Mouse (Mus musculus): ENCODE data around the gene Unc5cl. TPM values are rescaled to one million over a fixed set of nuclear protein-coding genes. Genes with fewer than 3 reads are reported as not detected.

Gene Unc5cl
- polyA plus RNA-seq, 1 experiment: not detected

DNA sequence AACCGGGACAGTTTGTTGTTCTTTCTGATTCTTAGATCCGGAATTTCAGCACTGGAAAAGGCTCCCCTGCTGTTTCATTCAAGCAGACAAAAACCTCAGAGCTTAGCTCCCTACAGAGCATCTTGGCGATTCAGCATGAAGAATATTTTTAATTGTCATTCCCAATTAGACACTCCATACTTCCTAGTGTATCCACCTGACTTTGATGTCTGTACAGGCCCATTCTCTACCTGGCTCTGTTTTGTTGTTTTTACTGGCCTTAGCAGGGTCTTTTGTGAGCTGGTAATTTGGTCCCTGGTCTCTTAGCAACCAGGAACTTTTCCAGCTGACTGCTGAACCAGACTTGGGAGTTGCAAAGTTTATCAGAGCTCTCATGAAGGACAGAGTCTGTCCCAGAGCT is 50.3 kb downstream of the Unc5cl start:
- Histone ChIP-seq H3K4me2 (ENCODE audit: low read depth) (no peak overlapping the region), H3K36me3 (ENCODE audit: control insufficient read depth, insufficient read depth) (no peaks in the 10 kb centered on the region), H3K79me2 (ENCODE audit: control insufficient read depth, insufficient read depth) (no peaks in the 10 kb centered on the region), H3ac (ENCODE audit: control insufficient read depth, insufficient read length) (no peak overlapping the region), H3K4me3 (no peak overlapping the region), H3K27me3 (ENCODE audit: control insufficient read depth, insufficient read depth, insufficient read length) (no peaks in the 10 kb centered on the region)
- TF ChIP-seq TCF3 (IDR thresholded peaks at IDR 0.05; ENCODE audit: insufficient read length, low read depth) (no peak), E2F4 (IDR thresholded peaks at IDR 0.05; ENCODE audit: insufficient read depth) (no peak), REST (IDR thresholded peaks at IDR 0.05; ENCODE audit: insufficient read depth, insufficient read length) (no peak), POLR2A (IDR thresholded peaks at IDR 0.05; ENCODE audit: insufficient read length, low read depth) (no peak), TCF12 (IDR thresholded peaks at IDR 0.05; ENCODE audit: insufficient read depth, poor library complexity, severe bottlenecking) (no peak), MYOG (IDR thresholded peaks at IDR 0.05; ENCODE audit: control insufficient read depth in 1 of 3, insufficient read depth in 1 of 3, insufficient read length in 2 of 3, low read depth in 2 of 3) (no peak), CEBPB (IDR thresholded peaks at IDR 0.05; ENCODE audit: insufficient read depth, poor library complexity, severe bottlenecking) (no peak), MYOD1 (IDR thresholded peaks at IDR 0.05; ENCODE audit: control insufficient read depth in 1 of 3, insufficient read length in 2 of 3, low read depth in 2 of 3) (no peak), POLR2AphosphoS2 (IDR thresholded peaks at IDR 0.05; ENCODE audit: insufficient read length, low read depth) (no peak), USF1 (IDR thresholded peaks at IDR 0.05; ENCODE audit: low read depth) (no peak), SRF (IDR thresholded peaks at IDR 0.05; ENCODE audit: control insufficient read depth, insufficient read length, low read depth) (no peak), MAX (IDR thresholded peaks at IDR 0.05; ENCODE audit: low read depth) (no peak)

DNA sequence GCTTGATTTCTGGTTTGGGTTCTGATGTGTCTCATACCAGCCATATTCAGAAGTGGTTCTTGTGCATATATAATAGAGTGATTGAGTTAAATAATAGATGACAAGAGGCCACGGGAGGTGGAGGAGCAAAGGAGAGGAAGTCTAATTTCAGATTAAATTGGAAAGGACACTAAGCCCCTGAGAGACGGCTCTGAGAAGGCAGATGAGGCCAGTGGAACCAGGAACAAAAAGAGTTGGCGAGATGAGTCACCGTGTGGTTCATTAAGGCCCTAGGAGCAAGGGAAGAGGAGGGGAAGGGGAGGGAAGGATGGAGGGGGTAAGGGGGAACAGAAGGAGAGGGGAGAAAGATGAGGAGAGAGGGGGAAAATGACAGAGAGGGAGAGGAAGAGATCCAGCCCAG is 52.3 kb downstream of the Unc5cl start:
- H3K36me3 ChIP-seq (ENCODE audit: control insufficient read depth, insufficient read depth): no peaks in the 10 kb centered on the region
- H3K4me3 ChIP-seq: no peak overlapping the region
- H3K4me2 ChIP-seq (ENCODE audit: low read depth): no peak overlapping the region
- no peaks in the 10 kb centered on the region for H3K27me3 ChIP-seq (ENCODE audit: control insufficient read depth, insufficient read depth, insufficient read length)
- no peaks in the 10 kb centered on the region for H3K79me2 ChIP-seq (ENCODE audit: control insufficient read depth, insufficient read depth)
- no peak overlapping the region for H3ac ChIP-seq (ENCODE audit: control insufficient read depth, insufficient read length)
- TF ChIP-seq MYOG (IDR thresholded peaks at IDR 0.05; ENCODE audit: control insufficient read depth in 1 of 3, insufficient read depth in 1 of 3, insufficient read length in 2 of 3, low read depth in 2 of 3): no peak
- no peak for TF ChIP-seq MYOD1 (IDR thresholded peaks at IDR 0.05; ENCODE audit: control insufficient read depth in 1 of 3, insufficient read length in 2 of 3, low read depth in 2 of 3)
- TF ChIP-seq E2F4 (IDR thresholded peaks at IDR 0.05; ENCODE audit: insufficient read depth): no peak
- no peak for TF ChIP-seq SRF (IDR thresholded peaks at IDR 0.05; ENCODE audit: control insufficient read depth, insufficient read length, low read depth)
- TF ChIP-seq REST (IDR thresholded peaks at IDR 0.05; ENCODE audit: insufficient read depth, insufficient read length): no peak
- TF ChIP-seq POLR2AphosphoS2 (IDR thresholded peaks at IDR 0.05; ENCODE audit: insufficient read length, low read depth): no peak
- no peak for TF ChIP-seq TCF3 (IDR thresholded peaks at IDR 0.05; ENCODE audit: insufficient read length, low read depth)
- TF ChIP-seq CEBPB (IDR thresholded peaks at IDR 0.05; ENCODE audit: insufficient read depth, poor library complexity, severe bottlenecking): no peak
- TF ChIP-seq MAX (IDR thresholded peaks at IDR 0.05; ENCODE audit: low read depth): no peak
- TF ChIP-seq USF1 (IDR thresholded peaks at IDR 0.05; ENCODE audit: low read depth): no peak
- TF ChIP-seq POLR2A (IDR thresholded peaks at IDR 0.05; ENCODE audit: insufficient read length, low read depth): no peak
- no peak for TF ChIP-seq TCF12 (IDR thresholded peaks at IDR 0.05; ENCODE audit: insufficient read depth, poor library complexity, severe bottlenecking)

DNA sequence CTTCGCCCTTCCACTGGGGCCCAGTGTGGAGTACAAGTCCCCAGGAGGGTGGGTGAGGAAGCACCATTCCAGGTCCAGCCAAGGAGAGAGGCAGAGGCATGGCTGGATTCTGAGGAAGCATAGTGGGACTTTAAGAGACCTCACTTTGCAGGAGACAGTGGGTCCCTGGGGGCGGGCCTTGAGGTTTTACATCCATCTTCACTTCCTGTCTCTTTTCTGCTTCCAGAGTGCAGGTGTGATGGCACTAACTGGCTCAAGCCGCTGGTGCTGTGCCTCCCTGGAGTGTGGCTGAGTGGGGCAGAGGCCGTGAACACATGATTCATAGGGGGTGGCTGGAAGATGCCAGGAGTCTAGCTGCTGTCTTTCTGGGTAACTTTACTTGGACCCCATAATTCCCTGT is 54.9 kb downstream of the Unc5cl start:
- no peaks in the 10 kb centered on the region for H3K36me3 ChIP-seq (ENCODE audit: control insufficient read depth, insufficient read depth)
- H3K27me3 ChIP-seq (ENCODE audit: control insufficient read depth, insufficient read depth, insufficient read length): no peaks in the 10 kb centered on the region
- H3K4me2 ChIP-seq (ENCODE audit: low read depth): no peak overlapping the region
- H3K79me2 ChIP-seq (ENCODE audit: control insufficient read depth, insufficient read depth): no peaks in the 10 kb centered on the region
- no peak overlapping the region for H3ac ChIP-seq (ENCODE audit: control insufficient read depth, insufficient read length)
- no peak for TF ChIP-seq USF1 (IDR thresholded peaks at IDR 0.05; ENCODE audit: low read depth)
- TF ChIP-seq MYOD1 (IDR thresholded peaks at IDR 0.05; ENCODE audit: control insufficient read depth in 1 of 3, insufficient read length in 2 of 3, low read depth in 2 of 3): no peak
- no peak for TF ChIP-seq REST (IDR thresholded peaks at IDR 0.05; ENCODE audit: insufficient read depth, insufficient read length)
- H3K4me3 ChIP-seq: no peak overlapping the region

- Histone ChIP-seq H3K4me2 (ENCODE audit: low read depth) (no peak overlapping the region), H3K36me3 (ENCODE audit: control insufficient read depth, insufficient read depth) (no peaks in the 10 kb centered on the region), H3K27me3 (ENCODE audit: control insufficient read depth, insufficient read depth, insufficient read length) (no peaks in the 10 kb centered on the region), H3ac (ENCODE audit: control insufficient read depth, insufficient read length) (no peak overlapping the region), H3K79me2 (ENCODE audit: control insufficient read depth, insufficient read depth) (no peaks in the 10 kb centered on the region), H3K4me3 (no peak overlapping the region)
- TF ChIP-seq E2F4 (IDR thresholded peaks at IDR 0.05; ENCODE audit: insufficient read depth) (no peak), CEBPB (IDR thresholded peaks at IDR 0.05; ENCODE audit: insufficient read depth, poor library complexity, severe bottlenecking) (no peak), MYOG (IDR thresholded peaks at IDR 0.05; ENCODE audit: control insufficient read depth in 1 of 3, insufficient read depth in 1 of 3, insufficient read length in 2 of 3, low read depth in 2 of 3) (no peak), TCF12 (IDR thresholded peaks at IDR 0.05; ENCODE audit: insufficient read depth, poor library complexity, severe bottlenecking) (no peak), SRF (IDR thresholded peaks at IDR 0.05; ENCODE audit: control insufficient read depth, insufficient read length, low read depth) (no peak), REST (IDR thresholded peaks at IDR 0.05; ENCODE audit: insufficient read depth, insufficient read length) (no peak), MYOD1 (IDR thresholded peaks at IDR 0.05; ENCODE audit: control insufficient read depth in 1 of 3, insufficient read length in 2 of 3, low read depth in 2 of 3) (no peak), POLR2A (IDR thresholded peaks at IDR 0.05; ENCODE audit: insufficient read length, low read depth) (no peak), MAX (IDR thresholded peaks at IDR 0.05; ENCODE audit: low read depth) (no peak), USF1 (IDR thresholded peaks at IDR 0.05; ENCODE audit: low read depth) (no peak), TCF3 (IDR thresholded peaks at IDR 0.05; ENCODE audit: insufficient read length, low read depth) (no peak), POLR2AphosphoS2 (IDR thresholded peaks at IDR 0.05; ENCODE audit: insufficient read length, low read depth) (no peak)
Measured at GRCm38 (mm10) chr17:48512614-48513281, 58.0 kb downstream of the Unc5cl start.

Data from myocyte (in vitro differentiated cells).